Mouse (Mus musculus): ENCODE data around the gene Pls3. TPM values are rescaled to one million over a fixed set of nuclear protein-coding genes. Genes with fewer than 3 reads are reported as not detected.
A peak's percentile ranks its signal among the peaks of the same experiment; 100 is the strongest.

The Pls3 gene
- total and polyA plus RNA-seq, 3 experiments: 13.5 to 44.7 (median 39.9) TPM

GRCm38 (mm10) chrX:75818647-75819271 is 56.2 kb downstream of the Pls3 start:
- no peaks in the 10 kb centered on the region; the same call in 1 of the 2 replicates for H3K79me2 ChIP-seq (replicated peaks; ENCODE audit: control insufficient read depth, insufficient read depth, low read length)
- peaks cover 1% of the 10 kb centered on the region for H3K4me1 ChIP-seq (ENCODE audit: control insufficient read depth, insufficient read depth, low read length)
- H3K27ac ChIP-seq: peak overlapping the region; percentile 77
- TF ChIP-seq POLR2A (IDR thresholded peaks at IDR 0.05; ENCODE audit: insufficient read depth, low read depth, low read length) (peak; percentile 22; the same call in 1 of the 2 replicates), EP300 (IDR thresholded peaks at IDR 0.05; ENCODE audit: insufficient read depth, low read depth, low read length) (no peak), CTCF (IDR thresholded peaks at IDR 0.05) (peak; percentile 22)
- WGBS: 17% methylated on average over 1 of the region's 1 CpGs
- no peaks in the 10 kb centered on the region for H3K27me3 ChIP-seq (ENCODE audit: control insufficient read depth, insufficient read depth, low read length)
- intact Hi-C loops (cut with DNase I): no loop called here
- no peak overlapping the region for H3K9ac ChIP-seq (ENCODE audit: low read depth, low read length)
- no peak overlapping the region for H3K4me3 ChIP-seq
- H3K36me3 ChIP-seq (ENCODE audit: control insufficient read depth, insufficient read depth, low read length): peaks cover 2% of the 10 kb centered on the region
- no peak for DNase-seq

- Histone ChIP-seq H3K79me2 (replicated peaks; ENCODE audit: control insufficient read depth, insufficient read depth, low read length) (no peaks in the 10 kb centered on the region; the same call in 1 of the 2 replicates), H3K4me3 (no peak overlapping the region), H3K4me1 (ENCODE audit: control insufficient read depth, insufficient read depth, low read length) (peaks cover 1% of the 10 kb centered on the region), H3K27ac (no peak overlapping the region), H3K9ac (ENCODE audit: low read depth, low read length) (no peak overlapping the region), H3K36me3 (ENCODE audit: control insufficient read depth, insufficient read depth, low read length) (peaks cover 2% of the 10 kb centered on the region), H3K27me3 (ENCODE audit: control insufficient read depth, insufficient read depth, low read length) (no peaks in the 10 kb centered on the region)
- DNase-seq: no peak
- intact Hi-C loops (cut with DNase I): loop anchor here (2.0 to 5.0 kb wide), 2 partner anchors 60 to 387 kb away; partner anchors contain the start of gene Pls3
- WGBS: 87% methylated on average over 2 of the region's 2 CpGs
- TF ChIP-seq CTCF (IDR thresholded peaks at IDR 0.05) (peak; percentile 53), EP300 (IDR thresholded peaks at IDR 0.05; ENCODE audit: insufficient read depth, low read depth, low read length) (no peak)
These were observed 60.0 kb downstream of the Pls3 start for GRCm38 (mm10) chrX:75814958-75815357.

DNA sequence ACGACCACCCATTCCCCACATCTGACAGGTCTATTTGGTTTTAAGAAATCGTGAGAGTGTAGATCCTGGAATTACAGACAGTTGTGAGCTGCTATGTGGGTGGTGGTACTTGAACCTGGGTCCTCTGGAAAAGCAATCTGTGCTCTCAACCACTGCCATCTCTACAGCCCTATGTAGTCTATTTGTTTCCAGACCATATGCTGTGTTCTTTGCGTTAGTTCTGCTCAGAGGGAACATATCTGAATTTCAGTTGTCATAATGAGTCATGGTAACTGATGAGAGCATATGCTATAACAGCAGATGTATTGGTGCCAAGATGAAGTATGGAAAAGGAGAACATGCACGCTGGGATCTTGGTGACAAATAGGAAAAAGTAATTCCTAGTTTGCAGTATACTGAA is 60.9 kb downstream of the Pls3 start:
- H3K27ac ChIP-seq: no peak overlapping the region
- no peak for DNase-seq
- H3K27me3 ChIP-seq (ENCODE audit: control insufficient read depth, insufficient read depth, low read length): no peaks in the 10 kb centered on the region
- intact Hi-C loops (cut with DNase I): loop anchor here (2.0 to 5.0 kb wide), 2 partner anchors 61 to 388 kb away; partner anchors contain the start of gene Pls3
- no peaks in the 10 kb centered on the region for H3K4me1 ChIP-seq (ENCODE audit: control insufficient read depth, insufficient read depth, low read length)
- 73% methylated on average over 4 of the region's 4 CpGs for whole genome bisulfite sequencing
- no peaks in the 10 kb centered on the region for H3K79me2 ChIP-seq (replicated peaks; ENCODE audit: control insufficient read depth, insufficient read depth, low read length)
- TF ChIP-seq POLR2A (IDR thresholded peaks at IDR 0.05; ENCODE audit: insufficient read depth, low read depth, low read length): no peak
- TF ChIP-seq CTCF (IDR thresholded peaks at IDR 0.05): no peak
- no peak for TF ChIP-seq EP300 (IDR thresholded peaks at IDR 0.05; ENCODE audit: insufficient read depth, low read depth, low read length)
- H3K9ac ChIP-seq (ENCODE audit: low read depth, low read length): no peak overlapping the region
- no peak overlapping the region for H3K4me3 ChIP-seq
- no peaks in the 10 kb centered on the region; the same call in none of the 2 replicates for H3K36me3 ChIP-seq (ENCODE audit: control insufficient read depth, insufficient read depth, low read length)

DNA sequence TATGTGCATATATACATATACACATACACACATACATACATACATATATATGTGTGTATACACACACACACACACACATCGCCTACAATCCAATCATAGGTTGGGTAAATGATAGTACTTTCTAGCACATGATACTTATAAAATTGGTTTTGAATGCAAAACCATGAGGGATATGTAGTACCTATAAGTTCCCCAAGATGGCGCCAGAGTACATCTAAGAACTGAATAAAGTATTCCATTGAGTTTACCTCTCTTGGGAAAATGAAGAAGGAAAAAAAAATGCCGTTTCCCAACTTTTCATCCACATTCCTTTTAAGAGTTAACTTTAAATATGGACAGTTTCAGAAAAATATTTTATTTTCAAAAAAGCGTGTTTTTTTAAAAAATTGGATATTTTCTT is 78.4 kb downstream of the Pls3 start:
- Histone ChIP-seq H3K27me3 (ENCODE audit: control insufficient read depth, insufficient read depth, low read length) (no peaks in the 10 kb centered on the region), H3K9ac (ENCODE audit: low read depth, low read length) (no peak overlapping the region), H3K36me3 (ENCODE audit: control insufficient read depth, insufficient read depth, low read length) (no peaks in the 10 kb centered on the region), H3K4me1 (ENCODE audit: control insufficient read depth, insufficient read depth, low read length) (no peaks in the 10 kb centered on the region), H3K79me2 (replicated peaks; ENCODE audit: control insufficient read depth, insufficient read depth, low read length) (no peaks in the 10 kb centered on the region), H3K27ac (no peak overlapping the region), H3K4me3 (no peak overlapping the region)
- 25% methylated on average over 4 of the region's 4 CpGs for WGBS
- DNase-seq: no peak
- TF ChIP-seq POLR2A (IDR thresholded peaks at IDR 0.05; ENCODE audit: insufficient read depth, low read depth, low read length) (no peak), CTCF (IDR thresholded peaks at IDR 0.05) (peak; percentile 90)
- intact Hi-C loops (cut with DNase I): loop anchor here (2.0 to 10.0 kb wide), 2 partner anchors 208 to 404 kb away; no protein-coding TSS in a partner anchor

DNA sequence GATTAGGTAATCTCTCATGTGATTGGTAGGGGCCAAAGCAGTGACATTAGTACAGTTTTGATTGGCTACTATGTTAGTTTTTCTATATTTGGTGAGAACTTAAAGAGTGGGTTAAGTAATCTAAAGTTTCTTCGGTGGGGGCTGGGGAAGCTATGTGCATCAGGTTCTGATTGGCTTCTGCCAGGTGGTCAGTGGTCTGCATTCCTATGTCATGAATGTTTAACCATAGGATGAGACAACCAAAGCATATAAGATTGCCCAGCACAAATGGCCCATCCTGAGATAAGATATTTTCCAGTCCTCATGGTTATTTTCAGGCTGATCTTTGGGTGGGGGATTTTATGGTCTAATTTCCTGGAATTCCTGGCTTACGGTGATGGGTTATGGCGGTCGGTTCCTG is 95.2 kb downstream of the Pls3 start:
- Histone ChIP-seq H3K36me3 (ENCODE audit: control insufficient read depth, insufficient read depth, low read length) (no peaks in the 10 kb centered on the region), H3K4me1 (ENCODE audit: control insufficient read depth, insufficient read depth, low read length) (no peaks in the 10 kb centered on the region), H3K27me3 (ENCODE audit: control insufficient read depth, insufficient read depth, low read length) (no peaks in the 10 kb centered on the region), H3K9ac (ENCODE audit: low read depth, low read length) (no peak overlapping the region), H3K4me3 (no peak overlapping the region), H3K79me2 (replicated peaks; ENCODE audit: control insufficient read depth, insufficient read depth, low read length) (no peaks in the 10 kb centered on the region), H3K27ac (no peak overlapping the region)
- no peak for TF ChIP-seq POLR2A (IDR thresholded peaks at IDR 0.05; ENCODE audit: insufficient read depth, low read depth, low read length)
- TF ChIP-seq CTCF (IDR thresholded peaks at IDR 0.05): no peak
- TF ChIP-seq EP300 (IDR thresholded peaks at IDR 0.05; ENCODE audit: insufficient read depth, low read depth, low read length): no peak
- DNase-seq: no peak
- 64% methylated on average over 4 of the region's 4 CpGs for WGBS
- intact Hi-C loops (cut with DNase I): loop anchor here (5.0 kb wide), 1 partner anchor 102 kb away; no protein-coding TSS in a partner anchor

DNA sequence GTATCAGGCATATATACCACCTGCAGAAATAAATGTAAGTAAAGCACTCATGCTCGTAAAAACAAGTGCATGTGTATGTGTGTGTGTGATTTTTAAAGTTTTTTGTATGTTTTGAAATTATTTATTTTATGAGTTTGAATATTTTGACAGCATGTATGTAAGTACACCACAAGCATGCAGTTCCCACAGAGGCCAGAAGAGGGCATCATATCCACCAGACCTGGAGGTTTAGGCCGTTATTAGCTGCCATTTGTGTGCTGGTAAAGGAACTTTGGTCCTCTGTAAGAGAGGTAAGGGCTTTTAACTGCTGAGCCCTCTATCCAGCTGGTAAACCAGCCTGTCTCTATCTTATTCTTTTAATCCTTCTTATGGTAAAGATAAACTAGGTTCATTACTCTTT is 97.5 kb downstream of the Pls3 start:
- H3K27ac ChIP-seq: no peak overlapping the region
- intact Hi-C loops (cut with DNase I): loop anchor here (5.0 kb wide), 1 partner anchor 100 kb away; no protein-coding TSS in a partner anchor
- H3K4me1 ChIP-seq (ENCODE audit: control insufficient read depth, insufficient read depth, low read length): no peaks in the 10 kb centered on the region
- TF ChIP-seq CTCF (IDR thresholded peaks at IDR 0.05) (peak; percentile 67), EP300 (IDR thresholded peaks at IDR 0.05; ENCODE audit: insufficient read depth, low read depth, low read length) (no peak)
- H3K4me3 ChIP-seq: no peak overlapping the region
- DNase-seq: no peak
- no peaks in the 10 kb centered on the region for H3K27me3 ChIP-seq (ENCODE audit: control insufficient read depth, insufficient read depth, low read length)
- H3K9ac ChIP-seq (ENCODE audit: low read depth, low read length): no peak overlapping the region
- WGBS: 89% methylated on average over 2 of the region's 2 CpGs
- H3K36me3 ChIP-seq (ENCODE audit: control insufficient read depth, insufficient read depth, low read length): no peaks in the 10 kb centered on the region
- H3K79me2 ChIP-seq (replicated peaks; ENCODE audit: control insufficient read depth, insufficient read depth, low read length): no peaks in the 10 kb centered on the region
